Mouse (Mus musculus) CD4-positive, CD25-positive, alpha-beta regulatory T cell, adult 4 months (primary cell): Measurements from ENCODE around the gene Trio. TPM values are rescaled to one million over a fixed set of nuclear protein-coding genes. Genes with fewer than 3 reads are reported as not detected.

Experiments used
- ATAC-seq: one replicate; pipeline ENCODE4 v1.8.0; 2017
- polyA plus RNA-seq, 2 experiments: library from polyadenylated mRNA; unstranded; fragments of 100-300 nt; shearing (Covaris generic); gene quantifications; one replicate each; pipeline ENCODE4 v1.2.1; 2017

The Trio gene
- polyA plus RNA-seq, 2 experiments from 2014 or later, result 9.1 to 11.7 TPM

DNA sequence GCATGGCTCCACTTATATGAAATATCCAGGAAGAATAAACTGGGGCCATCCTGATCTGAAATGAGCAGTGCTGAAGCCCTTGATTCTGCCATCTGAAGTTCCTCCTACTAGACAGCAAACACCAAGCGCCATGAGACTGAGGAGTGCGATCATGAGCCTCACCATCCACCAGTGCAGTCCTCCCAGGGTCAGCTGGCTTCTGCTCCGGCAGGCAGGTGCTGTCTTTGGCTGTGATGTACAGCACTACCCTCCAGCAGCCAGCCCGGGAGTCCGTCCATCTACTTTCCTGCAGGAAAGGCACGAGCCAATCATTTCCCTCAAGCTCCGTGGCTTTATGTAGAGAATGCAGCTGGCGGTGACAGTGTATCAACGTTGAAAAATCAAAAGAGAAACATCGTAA is 10.0 kb upstream of the Trio start:
- no peak for ATAC-seq

DNA sequence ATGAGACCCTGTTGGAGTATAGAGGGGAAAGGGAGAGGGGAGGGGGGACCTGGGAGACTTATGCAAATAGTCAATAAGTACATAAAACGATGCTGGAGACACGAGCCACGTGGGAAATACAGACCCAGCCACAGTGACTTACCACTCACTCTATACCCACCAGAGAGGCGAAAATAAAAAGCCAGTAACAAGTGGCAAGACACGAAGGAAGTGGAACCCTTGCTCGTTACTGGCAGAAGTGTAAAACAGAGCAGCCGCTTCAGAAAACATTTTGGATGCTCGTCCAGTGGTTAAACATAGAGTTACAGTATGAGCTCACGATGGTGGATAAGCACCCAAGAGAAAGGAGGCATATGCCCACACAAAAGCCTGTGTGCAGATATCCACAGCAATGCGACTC is 9.0 kb upstream of the Trio start:
- no peak for ATAC-seq

DNA sequence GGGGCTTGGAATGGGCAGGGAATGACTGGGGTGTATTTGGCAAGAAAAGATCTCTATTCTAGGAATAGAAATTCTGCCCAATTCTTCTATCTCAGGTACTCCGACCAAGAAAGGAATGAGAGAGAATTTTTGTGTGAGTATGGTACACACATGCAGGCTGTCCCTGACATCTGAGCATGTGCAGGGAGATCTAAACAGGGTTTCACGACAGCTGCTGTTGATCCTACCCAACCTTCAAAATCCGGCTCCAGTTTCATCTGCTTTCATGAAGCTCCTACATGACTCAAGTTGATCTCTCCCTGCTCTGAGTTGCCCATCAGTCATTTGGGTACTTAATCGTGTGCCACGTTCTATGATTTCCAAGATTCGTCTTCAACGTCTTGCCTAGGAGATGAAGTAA is 3.7 kb upstream of the Trio start:
- ATAC-seq, result no peak

DNA sequence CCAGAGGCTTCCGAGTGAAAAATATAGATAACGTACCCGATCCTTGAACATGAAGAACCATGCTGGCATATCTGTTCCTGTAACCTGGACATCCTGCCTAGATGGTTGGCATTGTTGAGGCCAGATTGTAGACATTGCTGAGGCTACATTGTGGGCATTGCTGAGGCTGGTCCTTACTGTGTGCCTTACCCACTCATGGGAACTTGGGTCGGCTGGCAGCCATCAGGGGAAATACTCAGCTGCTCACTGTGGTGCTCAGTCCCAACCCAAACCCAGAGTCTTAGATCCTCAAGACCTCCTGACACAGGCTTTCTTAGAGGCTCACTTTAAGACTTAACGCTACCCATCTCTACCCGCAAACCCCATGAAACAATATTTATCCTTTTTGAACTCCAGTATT is 2.9 kb upstream of the Trio start:
- ATAC-seq, result no peak

DNA sequence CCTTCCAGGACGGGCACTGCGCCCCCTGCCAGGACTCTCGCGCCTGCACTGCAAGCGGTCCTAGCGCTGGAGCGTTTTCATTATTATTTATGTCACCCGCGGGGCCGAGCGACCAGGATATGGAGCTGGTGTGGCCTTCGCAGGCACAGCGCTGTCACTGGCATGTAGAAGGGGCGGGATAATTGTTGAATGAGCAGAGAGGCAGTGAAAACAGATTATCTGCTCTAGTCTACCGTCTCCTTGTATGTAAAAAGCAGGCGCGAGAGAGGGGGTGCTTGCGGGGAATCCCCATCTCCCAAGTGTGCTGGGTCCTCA is 476 bp upstream of the Trio start:
- peak; percentile 51 for ATAC-seq

DNA sequence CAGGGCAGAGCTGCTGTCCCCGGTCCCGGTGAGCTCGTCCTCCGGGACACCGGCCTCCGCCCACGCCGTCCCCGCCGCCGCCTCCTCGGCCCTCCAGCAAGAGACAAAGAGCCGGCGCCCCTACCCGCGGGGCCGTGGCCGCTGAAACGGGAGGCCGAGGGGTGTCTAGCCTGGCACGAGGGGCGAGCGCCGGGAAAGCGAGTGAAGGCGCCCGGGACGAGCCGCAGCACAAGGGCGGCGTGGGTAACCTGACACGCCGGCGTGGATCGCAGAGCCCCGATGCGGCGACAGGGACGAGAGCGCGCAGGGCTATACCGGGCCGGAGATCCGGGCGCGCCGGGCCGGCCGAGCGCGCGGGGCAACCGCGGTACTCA is 696 bp downstream of the Trio start:
- ATAC-seq, result peak; percentile 41

DNA sequence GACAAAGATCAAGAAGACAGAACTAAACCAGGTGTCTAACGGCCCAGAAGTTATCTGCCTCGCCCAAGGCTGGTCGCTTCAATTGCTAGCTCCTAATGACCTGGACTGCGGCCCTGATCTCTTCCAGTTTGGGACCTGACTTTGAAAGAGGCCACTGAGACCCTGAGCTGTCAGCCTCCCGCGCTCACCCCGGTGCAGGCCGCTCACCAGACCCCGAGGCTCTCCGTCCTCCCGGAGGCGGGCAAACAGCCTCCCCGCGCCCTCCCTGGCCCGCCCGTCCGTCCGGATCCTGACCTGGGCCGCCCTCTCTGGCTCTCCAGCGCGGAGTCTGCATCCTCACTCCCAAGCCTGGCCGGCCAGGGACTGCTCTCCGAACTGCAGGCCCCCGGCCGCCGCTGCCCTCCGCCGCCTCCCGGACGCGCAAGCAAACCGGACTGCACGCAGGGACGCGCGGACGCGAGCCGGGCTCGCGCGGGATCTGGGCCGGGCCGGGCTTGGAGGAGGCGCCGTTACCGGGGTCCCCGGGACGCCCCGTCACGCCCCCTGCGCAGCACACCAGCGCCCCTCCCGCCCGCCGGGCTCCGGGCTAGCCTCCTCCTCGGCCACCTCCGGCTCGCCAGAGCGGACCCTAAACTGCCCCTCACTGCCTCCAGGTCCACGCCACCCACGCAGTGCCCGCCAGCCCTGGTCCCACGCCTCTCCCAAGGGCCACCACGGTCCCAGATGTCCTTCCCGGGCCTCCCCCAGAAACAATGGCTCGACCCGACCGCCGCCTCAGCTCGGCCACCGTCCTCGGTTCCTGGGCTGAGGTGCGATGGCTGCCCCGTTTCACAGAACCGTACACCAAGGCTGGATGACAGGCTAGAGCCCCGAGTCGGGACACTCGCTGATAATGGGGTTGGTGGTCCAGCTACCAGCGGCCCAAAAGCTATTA is 1.4 kb downstream of the Trio start:
- no peak for ATAC-seq

DNA sequence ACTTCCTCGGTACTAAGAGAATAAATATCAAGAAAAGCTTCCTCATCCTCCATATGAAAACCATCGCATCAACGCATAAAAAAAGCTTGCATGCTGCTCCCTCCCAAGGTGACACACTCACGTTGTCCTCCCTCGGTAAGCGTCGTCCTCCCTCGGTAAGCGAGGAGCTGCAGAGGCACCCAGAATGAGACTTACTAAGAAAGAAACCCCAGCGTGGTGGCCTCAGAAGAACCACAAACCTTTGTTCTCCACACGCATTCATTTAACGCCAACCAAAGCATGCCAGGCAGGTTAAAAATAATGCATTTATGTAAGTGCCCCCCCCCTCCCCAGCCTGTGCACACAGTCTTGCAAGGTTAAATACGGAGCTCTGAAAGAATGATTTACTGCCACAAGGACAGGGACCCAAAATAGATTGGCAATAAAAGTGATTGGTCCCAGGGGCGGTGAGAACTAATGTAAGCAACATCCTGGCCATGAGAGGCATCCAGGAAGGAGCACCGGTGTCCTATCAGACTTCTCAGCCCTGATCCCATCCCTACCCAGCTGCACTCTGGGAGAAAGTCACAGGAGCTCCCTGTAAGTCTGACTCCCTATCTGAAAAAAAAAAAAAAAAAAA is 3.9 kb downstream of the Trio start:
- ATAC-seq, result no peak

DNA sequence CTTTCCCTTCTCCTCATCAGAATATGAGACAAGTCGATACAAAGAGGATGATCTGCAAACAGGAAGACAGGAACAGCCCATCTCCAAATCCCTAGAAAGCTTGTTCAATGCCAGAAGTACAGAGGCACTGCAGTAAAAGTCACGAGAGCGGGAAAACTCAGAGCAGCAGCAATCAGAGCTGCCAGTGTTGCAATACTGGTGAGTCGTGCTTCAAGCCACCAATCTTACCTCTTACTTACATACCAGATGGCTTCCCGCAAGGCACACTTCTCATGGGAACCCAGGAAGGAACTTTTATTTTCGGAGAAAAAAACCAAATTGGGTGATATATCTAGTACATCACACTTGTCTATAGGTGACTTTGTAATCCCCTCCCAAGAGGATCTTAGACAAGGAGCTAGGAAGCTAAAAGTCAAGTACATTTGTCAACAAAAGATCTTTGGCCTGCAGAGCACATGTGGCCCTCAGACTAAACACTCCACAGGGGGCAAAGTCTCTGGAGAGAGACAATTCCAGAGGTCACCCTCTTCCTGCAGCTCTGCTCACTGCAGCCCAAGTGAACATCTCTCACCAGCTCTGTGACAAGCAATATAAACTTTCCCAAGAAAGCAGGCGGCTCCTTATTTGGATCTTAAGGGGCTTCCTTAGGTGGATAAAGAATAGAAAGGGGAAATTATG is 6.1 kb downstream of the Trio start:
- ATAC-seq, result no peak

DNA sequence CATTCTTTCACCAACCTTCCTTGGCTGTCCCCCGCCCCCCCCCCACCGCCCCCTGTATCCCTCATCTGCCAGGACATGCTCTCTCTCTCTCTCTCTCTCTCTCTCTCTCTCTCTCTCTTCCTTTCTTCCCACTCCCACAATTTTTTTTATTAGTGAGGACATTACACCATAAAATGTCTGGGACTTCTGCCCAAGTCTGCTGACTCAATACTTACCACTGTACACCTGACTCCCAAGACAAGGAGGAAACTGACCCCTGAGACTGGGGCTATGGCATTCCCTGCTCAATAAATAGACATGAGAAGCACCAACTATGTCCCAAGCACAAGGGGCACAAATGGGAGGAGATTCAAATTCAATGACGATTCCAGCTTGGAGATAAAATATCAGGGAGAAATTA is 18.1 kb downstream of the Trio start:
- ATAC-seq, result no peak

DNA sequence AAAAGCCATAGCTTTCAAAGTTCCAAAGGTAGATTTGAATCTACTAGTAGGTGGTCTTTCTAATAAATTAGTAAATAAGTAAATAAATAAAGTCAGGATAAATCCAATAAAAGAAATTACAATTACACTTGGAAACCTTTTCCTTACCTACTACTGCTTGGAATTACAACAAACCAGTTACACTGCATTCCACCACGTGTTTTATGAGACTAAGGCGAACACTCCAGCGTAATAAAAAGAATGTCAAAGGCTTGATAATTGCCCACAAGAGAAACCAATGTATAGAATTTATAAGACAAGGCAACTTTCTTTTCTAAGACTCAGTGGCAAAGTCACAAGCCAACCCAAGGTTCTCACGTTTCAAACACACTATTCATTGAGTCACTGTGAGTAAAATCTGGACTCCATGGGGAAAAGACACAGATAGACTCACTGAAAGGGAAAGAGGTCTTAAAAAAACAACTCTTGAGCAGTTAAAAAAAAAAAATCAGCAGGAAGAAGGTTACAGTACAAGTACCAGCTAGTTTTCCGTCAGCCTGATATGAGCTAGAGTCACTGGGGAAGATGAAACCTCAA is 21.4 kb downstream of the Trio start:
- ATAC-seq, result no peak

DNA sequence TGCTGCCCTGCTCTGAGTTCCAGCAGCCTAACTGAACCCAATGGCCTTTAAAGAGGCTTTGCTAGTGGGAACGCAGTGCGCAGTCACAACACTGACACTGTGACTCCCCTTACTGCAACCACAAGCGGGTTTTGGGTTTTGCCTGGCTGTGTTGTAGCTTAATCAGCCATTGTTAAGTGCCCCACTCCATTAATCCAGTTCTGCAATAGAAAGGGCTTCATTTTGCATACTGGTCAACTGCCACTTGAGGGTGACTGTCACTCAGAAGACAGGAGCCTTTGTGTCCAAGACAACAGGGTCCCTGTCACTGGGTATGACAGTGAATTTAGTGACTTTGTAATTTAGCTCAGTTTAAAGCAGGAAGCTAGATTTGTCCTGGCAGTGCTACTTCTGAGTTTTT is 23.1 kb downstream of the Trio start:
- no peak for ATAC-seq

DNA sequence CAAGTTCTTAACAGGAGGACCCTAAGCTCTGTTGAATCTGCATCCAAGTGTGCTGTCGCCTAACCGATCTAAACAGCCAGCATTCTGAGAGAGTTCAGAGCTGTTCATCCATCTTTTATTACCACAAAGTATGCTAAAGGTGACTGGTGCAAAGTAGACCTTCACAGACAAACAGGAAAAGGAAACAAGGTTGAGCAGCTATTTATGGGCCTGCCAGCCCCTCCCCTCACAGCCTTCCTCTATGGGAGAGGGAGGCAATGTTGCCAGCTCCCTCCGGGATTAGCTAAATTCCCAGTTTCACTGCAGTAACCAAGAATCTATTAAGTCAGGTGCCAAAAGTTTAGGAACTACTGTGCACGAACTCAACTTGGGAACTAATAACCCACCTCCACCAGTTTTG is 24.3 kb downstream of the Trio start:
- ATAC-seq, result peak; percentile 76

DNA sequence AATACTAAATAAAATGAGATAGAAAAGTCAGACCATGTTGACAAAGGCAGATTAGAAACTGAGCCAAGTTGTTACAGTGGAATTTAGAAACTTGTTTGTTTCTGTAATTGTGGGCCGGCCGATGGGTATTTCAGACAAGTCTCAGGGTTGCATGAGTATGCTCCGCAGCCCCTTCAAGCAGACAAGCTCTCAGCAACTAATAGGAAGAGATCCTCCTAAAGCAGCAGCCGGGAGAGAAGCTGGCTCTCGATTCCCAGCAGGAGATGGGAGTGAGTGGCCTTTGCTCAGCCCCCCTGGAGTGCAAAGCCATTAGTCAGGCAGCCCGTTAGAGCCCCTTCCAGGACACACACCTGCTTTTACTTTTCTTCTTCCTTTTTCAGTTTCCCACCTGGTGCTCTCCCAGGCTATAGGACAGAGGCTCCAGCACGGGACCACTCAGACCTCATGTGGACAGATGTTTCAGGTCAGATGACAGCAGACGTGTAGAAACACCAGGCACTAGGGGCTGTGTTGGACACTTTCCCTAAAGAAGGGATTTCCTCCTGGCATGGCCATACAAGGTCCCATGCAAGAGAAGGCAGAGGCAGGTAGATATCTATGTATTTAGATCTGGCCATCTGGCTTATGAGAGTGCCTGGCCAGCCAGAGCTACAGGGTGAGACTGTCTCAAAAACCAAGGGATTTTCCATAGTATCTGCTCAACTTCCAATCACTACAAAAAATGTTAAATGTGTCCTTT is 26.9 kb downstream of the Trio start:
- no peak for ATAC-seq

DNA sequence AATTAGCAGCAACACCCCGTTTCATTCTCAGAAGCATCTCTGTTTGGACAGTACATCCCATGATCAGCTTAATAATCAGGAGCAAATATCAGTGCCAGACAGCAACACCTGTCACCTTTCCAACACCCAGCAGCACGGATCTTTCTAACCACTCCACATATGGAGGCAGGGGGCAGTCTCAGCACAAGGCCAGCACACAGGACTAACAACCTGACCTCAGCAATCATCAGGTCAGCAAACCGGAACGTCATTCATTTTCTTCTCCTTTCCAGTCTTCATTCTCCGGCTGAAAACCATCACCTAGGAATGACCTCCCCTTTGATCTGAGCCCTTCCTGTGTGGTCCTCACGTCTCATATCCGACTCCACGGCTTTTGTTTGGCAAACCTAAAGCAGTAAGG is 27.7 kb downstream of the Trio start:
- no peak for ATAC-seq

DNA sequence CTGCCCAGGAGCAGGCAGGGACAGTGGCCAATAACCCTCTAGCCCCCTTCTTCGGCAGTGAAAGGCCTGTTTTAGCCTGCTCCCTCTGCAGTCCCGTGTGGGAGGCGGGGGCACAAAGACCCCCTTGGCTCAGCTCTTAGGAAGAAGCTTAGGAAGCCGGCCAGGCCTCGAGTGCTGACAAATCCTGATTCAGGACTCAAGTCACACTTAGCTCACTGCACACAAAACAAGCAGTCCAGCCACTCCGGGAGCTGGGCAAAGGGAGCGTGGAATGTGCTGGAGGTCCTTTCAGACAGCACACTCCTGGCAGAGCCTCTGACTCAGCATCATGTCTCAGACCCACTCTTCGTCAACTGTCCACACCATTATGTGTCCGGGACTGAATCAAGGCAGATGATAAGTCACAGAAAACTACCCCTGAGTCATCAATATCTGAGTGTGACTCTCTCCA is 28.2 kb downstream of the Trio start:
- ATAC-seq, result no peak

DNA sequence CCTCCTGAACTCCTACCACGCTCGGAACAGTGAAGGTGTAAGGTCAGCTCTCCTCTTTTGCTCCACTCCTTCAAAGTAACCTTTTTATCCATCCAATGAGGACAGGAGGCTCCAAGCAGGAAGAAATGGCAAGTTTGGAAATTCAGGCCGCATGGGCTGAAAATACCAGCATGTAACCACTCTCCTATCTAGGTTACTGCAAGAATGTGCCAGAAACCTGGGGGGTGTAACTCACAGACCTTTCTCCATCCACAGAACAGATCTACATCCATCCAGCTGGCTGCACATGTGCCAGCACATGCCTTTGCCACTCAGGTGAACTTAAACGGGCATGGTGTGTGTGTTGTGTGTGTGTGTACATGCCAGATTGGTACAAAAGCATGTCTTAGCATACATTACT is 28.9 kb downstream of the Trio start:
- no peak for ATAC-seq

DNA sequence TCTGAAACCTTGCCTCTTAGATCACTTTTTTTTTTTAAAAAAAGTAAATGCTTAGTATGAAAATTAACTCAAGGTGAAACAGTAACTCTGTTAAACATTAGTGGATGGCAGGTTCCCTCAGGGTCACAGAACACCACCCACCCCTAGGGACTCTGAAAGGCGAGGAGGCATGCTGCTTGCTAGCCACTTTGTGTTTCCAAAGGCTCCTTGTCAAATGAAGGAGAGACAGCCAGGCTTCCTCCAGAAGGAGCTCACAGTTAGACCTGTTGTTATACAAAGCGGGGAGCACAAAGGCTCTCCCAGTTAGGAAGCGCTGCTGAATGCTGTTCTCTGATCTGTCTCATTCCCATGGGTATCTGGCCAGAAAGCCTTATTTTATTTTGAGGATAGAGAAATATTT is 30.2 kb downstream of the Trio start:
- ATAC-seq, result no peak

DNA sequence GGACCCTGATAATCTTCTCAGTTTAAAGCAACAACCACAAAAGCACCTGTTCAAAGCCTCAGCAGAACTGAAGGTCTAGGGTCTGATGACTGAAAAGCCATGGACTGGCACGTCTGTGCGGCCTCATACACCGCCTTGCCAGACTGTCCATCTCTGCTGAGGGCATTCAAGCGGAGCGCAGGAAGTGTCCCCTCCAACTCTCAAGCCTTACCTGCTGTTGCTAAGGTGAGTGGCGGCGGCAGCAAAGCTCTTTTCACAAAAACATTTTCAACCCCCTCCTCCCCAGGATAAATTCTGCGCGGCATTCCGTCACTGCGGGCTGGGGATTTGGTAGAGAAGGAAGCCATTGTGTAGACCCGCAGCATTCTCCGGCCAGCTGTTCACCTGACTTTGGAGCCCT is 30.8 kb downstream of the Trio start:
- no peak for ATAC-seq

DNA sequence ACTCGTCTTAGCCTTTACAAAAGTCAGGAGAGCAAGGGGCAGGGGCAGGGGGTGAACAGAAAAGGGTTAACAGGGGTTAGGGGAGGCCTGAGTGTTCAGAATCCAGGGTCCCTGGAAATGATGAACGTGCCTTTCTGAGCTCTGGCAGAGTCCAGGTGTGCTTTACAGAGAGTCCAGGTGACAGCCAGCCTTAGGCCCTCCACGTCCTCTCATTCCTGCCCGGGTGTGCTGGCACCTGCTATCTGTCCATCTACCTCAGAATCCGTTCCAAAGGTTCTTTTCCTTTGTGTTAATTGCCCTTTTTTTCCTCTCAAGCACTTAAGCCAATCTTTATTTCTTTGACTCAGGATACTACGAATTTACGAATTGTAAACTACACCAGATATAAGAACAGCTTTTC is 32.1 kb downstream of the Trio start:
- ATAC-seq, result no peak

DNA sequence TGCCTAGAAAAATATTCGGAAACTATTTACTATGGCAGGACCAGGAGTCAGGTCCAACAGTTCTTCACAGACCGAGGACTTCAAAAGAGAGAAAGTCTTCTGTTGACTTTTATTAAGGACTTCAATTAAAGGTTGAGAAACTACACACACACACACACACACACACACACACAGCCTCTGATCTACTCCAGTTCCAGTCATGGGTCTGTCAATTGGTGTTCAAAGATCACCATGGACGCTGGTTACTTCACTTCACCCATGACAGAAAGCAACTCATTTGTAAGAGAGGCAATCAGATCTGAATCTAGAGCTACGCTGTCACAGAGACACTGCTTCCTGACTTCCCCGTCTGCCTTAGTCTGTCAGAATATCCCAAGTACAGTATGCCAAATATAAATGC is 33.1 kb downstream of the Trio start:
- no peak for ATAC-seq

DNA sequence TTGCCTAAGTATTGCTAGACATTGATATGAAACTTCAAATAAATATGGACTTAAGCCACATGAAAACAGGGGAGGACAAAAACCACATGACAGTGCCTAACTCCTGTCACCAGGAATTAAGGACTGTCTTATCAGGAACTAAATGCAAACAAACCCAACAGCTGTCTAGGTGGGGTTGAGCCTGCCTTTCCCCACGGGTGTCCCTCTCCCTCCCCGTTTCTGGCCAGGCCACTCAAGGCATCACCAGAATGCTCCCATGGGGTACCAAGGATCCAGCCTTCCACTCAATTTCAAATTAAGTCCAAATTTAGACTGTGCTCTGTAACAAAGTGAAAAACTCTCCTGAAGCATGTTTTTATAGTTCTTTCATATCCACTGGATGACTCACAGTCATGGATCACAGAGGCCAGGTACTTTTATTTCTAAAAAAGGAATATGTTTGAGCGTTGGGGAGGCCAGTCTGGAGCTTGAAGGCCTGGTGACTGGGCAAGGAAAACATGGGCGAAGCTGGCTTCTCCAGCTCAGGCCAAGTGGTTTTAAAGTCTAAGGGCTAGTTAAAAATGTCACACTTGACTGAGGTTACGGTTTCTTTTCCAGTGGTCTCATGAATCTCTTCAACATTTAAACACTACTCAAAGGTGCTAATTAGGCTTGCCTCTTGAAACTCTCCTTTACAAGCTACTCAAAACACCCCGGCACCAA is 33.6 kb downstream of the Trio start:
- no peak for ATAC-seq
